Mouse (Mus musculus) lung, postnatal 14 days (tissue): Measurements from ENCODE around the gene Gp1ba.

Experiments used
- DNase-seq: peaks from one replicate; pipeline ENCODE4 v3.0.0; 2021

Gp1ba gene

DNA sequence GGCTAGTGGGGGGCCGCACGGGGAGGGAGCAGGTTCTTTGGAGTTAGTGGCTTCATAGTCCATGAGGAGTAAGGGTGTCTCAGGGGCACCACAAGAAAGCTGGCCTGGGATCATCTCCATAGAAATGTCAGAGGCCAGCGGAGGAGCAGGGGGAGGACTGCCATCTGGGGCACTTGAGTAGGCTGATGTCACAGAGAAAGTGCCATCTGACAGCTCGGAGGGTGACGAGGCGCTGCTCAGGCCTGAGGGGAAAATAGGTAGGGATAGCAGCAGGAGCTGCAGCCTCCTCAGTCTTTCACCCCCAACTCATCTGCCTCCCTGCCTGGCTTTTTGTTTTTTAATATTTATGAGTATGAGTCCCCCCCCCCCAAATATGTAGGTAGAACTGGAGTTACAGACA lies 35.1 kb downstream of the Gp1ba start:
- no peak for DNase-seq

DNA sequence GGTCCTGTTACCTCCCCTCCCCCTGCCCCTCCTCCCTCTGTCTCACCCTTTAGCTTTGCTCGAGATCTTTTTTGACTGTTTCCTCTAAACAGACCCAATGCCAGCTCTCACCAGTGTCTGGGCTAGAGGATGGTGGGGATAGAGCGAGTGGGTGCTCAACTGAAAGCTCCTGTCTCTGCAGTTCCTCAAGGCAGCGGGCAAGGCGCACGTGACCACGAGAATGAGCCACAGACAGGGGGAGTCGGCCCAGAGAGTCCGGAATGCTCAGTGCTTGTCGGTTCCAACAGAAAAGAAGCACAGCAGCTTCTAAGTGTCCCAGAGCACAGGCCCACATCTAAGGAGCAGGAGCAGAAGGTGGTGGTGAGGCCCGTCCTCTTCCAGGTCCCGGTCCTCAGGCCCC lies 35.6 kb downstream of the Gp1ba start:
- no peak for DNase-seq

DNA sequence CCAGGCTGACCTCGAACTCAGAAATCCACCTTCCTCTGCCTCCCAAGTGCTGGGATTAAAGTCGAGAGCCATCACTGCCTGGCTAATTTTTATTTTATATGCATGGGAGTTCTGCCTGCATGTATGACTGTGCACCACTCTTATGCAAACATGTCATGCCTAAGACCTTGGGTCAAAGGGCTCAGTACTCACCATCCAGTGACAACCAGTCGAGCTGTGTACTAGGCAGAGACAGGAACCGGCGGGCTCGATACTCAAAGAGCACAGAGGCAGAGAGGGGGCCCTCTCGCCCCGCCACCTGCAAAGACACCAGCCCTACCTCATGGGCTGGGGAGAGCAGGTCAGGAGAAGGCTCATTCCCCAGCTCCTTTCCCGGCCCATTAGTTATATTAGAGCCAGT lies 39.2 kb downstream of the Gp1ba start:
- no peak for DNase-seq

DNA sequence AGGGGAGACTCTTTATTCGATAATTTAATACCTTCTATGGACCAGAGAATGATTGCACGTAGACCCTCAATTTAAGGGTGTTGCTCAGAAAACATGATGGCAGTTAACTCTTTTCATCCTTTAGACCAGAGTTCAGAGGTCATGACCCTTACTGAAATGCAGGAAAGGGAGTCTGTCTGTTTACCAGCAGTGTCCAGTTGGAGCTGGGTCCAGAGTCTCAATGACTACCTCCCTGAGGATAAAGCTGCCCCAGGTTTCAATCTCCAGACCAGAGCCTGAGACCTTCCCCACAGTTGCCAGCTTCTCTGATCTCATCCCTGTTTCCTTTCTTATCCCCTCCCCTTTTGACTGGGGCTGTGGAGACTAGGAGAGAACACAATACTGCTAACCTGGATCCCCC lies 39.7 kb downstream of the Gp1ba start:
- DNase-seq, result no peak

DNA sequence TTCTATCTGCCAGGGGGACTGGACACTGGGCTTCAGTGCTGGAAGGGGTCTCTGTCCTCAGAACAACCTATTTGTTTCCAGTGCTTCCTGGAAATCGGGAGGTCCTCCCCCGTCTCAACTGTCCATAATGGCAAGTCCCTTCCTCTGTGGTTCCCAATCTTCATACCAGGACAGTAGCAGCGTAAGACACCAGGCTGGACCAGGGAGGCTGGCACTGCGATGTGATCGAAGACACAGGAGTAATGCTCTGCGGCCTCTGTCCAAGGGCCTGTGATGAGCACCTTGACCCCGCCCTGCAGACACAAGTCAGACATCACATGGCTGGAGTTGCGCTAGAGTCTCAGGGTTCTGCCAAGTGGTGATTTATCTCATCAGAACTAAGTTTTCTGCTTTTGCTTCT lies 40.4 kb downstream of the Gp1ba start:
- no peak for DNase-seq

DNA sequence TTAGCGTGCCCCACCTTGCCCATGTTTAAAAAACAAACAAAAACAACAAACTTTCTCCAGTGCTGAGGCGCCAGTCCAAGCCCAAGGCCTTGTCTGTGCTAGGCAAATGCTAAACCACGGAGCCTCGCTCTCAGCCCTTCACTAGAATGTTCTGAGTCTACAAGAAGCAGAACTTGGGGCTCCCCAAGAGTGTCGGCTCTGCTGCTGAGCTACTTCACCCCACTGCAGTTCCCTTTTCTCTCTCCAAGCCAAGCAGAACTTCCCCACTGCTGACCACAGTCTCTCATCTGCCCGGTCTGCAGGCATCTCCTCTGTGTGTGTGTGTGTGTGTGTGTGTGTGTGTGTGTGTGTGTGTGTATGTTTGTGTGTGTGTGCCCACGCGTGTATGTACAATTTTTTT lies 41.0 kb downstream of the Gp1ba start:
- no peak for DNase-seq

DNA sequence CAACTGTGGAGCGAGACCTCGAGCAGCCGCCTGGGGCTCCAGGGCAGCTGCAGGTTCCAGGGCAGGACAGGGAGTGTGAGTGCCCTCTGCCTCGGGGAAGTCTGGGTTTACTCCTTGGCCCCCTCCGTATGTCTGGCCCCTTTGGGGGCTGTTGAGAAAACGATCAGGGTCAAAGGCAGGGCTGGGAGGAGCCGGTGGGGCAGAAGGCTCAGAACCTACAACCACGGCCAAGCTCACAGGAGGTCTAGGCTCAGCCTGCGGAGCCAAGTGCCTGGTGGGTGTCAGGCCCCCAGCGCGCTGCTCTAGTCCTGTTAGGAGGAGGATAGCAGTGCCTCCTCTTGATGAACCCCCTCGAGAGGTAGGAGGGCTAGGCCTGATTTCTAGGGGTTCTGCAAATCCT lies 42.2 kb downstream of the Gp1ba start:
- DNase-seq, result no peak

DNA sequence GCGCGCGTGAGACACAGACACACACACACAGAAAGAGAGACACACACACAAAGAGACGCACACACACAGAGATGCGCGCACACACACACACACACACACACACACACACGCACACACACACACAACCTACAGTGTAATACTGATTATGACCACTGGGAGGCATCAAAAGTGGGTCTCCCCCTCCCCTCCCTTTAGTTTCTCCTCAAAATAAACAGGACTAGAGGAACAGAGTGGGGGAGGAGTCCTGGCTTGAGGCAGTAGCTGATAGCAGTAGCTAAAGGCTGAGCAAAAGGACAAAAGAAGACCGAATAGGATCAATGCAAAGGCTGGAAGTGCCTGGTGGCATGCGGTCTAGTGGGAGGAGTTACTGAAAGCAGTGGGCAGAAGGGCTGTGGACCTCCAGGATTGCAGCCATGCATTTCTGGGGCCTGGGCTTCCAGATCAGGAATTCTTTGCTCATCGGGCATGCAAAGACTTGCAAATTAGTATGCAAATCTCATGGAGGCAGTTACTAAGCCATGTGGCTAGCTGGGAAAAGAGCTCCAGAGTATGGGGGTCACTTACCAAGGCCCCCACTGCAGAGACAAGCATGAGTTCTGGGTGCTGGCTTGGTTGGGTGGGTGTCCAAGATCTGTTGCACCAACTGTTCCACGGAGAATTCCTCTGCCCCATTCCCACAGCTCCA lies 43.1 kb downstream of the Gp1ba start:
- peak; percentile 38 for DNase-seq

DNA sequence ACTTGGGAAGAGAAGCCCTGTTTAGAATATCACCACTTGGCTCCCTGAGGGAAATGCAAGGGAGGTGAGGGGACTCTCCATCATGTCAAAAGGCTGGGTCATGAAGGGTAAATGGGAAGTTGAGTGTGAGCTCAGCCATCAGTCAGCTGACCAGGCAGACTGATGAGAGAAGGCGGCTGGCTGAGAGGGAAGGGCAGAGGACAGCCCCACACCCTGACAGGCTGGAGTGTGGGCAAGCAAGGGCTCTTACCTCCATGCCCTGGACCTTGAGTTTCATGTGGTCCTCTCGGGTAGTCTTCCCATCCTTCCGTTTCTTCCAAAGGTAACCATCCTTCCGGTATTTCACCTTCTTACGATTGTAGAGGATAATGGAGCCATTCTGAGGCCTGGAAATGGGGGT lies 44.7 kb downstream of the Gp1ba start:
- DNase-seq, result no peak

DNA sequence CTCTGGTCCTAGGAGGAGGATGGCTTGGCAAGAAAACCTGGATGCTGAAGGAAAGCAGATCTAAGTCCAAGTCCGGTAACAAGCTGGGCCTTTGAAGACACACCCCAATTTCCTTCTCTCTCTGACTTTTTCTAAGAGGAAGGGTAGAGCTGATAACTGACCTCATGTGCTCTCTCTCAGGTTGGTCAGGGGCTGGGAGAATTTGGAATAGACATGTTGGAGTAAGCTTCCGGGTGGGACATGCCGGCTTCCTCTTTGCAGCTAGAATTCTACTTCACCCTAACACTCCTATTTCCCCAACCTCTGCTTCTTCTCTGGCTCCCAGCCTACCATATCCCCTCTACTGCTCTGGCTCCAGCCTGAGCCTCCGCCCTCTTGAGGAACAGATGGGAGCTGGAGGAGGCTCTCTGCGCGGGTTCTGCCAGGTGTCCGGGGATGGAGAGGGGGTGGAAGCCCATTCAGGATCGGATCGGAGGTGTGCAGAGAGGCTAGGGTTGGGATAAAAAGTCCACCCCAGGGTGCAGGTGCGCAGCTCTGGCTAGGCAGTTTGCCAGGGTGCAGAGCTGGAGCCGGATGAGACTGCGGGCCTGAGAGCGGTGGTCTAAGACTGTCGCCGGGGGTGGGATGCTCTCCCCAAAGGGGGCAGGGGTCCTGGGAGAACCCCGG lies 48.1 kb downstream of the Gp1ba start:
- DNase-seq, result no peak

DNA sequence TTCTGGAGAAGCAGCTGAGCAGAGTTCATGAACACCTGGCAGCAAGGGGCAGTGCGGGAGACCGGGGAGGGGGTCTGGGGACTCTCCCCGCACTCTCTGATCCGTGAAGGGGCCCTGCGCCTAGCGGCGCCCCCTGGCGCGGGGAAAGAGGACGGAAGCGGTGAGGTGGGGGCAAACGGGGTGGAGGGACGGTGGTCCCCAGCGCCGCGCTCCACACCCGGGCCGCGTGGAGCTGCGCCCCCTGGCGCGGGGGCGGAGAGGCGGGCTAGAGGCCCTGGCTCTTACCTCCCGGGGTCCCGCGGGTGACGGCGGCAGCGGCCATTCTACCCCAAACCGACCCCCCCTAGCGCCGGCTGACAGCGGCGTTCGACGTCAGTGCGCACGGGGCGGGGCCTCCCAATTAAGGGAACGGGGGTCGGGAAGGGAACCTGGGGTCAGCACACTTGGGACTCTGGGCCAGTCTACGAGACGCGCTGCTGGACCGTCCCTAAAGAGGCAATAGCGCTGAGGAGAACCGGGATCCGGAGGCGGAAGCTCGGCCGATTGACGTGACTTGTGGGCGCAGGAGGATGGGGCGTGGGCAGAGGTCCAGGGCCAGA lies 48.8 kb downstream of the Gp1ba start, which contains the start of gene Camta2:
Gene Camta2 (minus strand): TSS at position 505 of the 599 bp plus-strand sequence.
- peak; percentile 92 for DNase-seq

DNA sequence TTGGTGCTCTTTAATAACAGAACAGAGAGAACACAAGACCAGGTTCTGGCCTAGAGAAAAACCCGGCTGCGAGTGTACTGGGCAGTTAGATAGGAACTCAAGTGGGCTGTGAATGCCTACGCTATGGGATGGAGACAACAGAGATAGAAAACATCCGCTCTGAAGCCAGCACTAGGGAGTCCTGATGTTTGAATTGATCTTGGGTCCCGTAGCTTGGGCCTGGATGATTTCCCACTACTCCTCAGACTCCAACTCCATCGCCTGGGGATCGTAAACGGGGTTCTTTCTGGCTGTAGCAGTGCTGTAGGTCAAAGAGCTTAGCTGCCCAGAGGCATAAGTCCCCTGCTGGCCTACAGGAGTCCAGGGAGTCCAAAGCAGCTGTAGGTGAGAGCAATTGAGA lies 49.5 kb downstream of the Gp1ba start:
- DNase-seq, result no peak

DNA sequence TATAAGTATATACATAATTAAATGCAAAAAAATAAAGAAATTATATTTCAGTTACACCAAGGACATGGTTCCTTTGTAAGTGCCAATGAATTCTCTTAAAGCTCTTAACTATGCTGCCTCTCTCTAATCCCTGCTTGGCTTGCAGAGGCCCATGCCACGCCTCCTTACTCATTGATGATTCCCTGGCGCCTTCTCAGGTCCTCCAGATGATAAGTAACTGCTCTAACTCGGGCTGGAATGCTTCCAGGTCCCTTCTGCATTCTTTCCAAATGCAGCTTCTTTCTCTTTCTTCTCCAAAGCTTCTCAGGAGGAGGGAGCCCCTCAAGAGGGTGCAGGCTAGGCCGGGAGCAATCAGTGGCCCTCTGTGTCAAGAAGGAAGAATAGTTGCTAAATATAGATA lies 50.7 kb downstream of the Gp1ba start:
- DNase-seq, result no peak
